Mouse (Mus musculus) layer of hippocampus, adult 18-20 months (tissue): ENCODE measurements around the gene Pagr1a. TPM values are rescaled to one million over a fixed set of nuclear protein-coding genes. Genes with fewer than 3 reads are reported as not detected.

Source experiments
- DNase-seq, 2 experiments: peaks; one replicate each; pipeline ENCODE4 v3.0.0; 2022; ENCODE audit warnings: low spot score in 2 of 2
- total RNA-seq, 2 experiments: library from RNA; stranded (reverse); gene quantifications; 2 replicates each; pipeline ENCODE4 v1.2.3; 2021

Gene Pagr1a
- total RNA-seq, 2 experiments from 2014 or later, result 16.7 to 17.4 TPM

DNA sequence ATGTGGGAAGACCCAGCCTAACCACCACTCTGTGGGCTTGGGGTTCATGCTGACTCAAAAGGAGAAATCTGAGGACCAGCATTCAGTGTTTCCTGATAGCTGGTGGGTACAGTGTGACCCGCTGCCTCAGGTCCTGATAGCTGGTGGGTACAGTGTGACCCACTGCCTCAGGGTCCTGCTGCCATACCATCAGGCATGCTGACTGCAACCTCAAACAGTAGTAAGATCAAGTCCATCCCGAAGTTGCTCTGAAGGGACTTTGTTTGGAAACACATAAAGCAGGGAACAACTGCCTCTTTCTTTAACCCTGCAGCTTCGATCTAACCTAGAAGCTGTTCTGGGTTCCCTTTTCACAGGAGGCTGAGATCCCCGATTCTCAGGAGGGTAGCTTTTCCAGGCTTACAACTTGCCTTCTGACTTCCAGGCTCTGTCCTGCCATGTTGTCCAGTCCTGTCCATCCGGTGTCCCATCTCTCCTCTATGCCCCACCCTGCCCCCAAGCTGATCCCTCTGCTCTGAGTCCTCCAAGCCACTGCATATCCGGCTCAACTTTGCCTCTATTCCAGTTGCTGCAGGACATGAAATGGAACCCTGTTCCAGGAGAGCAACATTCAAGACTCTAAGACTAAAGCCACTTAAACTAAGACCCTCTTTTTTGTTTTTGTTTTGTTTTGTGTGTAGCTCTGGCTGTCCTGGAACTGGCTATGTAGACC lies 9.7 kb downstream of the Pagr1a start:
- DNase-seq, result no peak

DNA sequence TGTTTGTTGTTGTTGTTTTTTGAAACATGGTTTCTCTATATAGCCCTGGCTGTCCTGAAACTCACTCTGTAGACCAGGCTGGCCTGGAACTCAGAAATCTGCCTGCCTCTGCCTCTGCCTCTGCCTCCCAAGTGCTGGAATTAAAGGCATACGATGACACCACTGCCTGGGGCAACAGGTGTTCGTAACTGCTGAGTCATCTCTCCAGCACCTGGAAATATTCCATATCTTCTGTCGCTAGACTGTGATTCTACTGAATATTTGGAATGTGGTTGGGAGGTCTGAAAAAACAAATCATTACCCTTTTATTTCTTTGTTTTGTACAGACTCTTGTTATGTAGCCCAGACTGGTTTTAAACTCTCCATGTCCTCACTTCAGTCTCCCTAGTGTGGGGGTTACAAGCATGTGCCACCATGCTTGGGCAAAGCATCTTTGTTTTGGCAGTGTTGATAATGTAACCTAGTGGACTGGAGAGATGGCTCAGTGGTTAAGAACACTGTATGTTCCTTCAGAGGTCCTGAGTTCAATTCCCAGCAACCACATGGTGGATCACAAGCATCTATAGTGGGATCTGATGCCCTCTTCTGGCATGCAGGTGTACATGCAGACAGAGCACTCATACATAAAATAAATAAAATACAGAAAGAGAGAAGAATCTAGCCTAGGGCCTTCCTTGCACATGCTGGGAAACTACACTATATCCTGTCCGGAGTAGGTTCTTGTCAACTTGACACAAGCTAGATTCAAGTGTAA lies 12.9 kb downstream of the Pagr1a start:
- DNase-seq, result no peak

DNA sequence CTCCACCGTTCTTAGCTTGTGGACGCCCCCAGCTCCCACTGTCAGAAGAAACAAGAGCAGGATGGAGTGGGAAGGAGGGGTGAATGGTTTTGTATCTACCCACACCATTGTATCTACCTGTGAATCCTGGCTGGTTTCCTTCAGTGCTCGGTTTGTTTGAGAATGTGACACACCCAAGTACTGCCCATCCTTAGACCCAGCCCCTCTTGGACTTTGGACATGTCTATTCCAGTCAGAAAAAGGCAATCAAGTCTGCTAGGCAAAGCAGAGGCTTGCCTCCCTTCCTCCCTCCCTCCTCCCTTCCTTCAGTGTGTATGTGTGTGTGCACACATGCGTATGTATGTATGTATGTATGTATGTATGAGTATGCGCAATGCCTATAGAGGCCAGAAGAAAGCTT lies 13.5 kb downstream of the Pagr1a start:
- no peak for DNase-seq

DNA sequence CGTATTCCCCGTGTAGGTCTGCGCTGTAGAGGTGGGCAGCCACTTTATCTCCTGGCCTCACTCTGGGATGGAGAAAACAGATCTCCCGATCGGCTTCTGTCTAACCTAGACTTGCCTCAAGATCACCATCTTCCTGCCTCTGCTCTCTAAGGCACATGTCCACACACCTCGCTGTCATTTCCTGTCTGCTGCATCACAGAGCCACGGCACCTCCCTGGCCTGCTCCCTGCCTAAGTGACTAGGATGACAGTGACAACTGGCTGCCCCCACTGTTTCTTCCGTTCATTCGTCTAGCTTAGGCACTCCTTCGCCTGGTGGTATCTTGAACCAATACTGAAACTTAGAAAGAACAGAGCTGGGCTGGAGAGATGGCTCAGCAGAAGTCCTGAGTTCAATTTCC lies 17.6 kb downstream of the Pagr1a start:
- DNase-seq, result no peak

DNA sequence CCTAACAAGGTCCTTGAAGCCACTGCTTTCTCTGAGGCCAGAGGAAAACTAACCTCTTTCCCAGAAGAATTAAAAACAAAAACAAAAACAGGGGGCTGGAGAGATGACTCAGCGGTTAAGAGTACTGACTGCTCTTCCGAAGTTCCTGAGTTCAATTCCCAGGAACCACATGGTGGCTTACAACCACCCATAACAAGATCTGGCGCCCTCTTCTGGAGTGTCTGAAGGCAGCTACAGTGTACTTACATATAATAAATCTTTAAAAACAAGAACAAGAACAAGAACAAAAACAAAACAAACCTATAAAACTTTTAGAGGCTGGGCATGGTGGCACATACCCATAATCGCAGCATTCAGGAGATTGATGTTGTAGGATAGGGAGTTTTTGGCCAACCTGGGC lies 20.7 kb downstream of the Pagr1a start:
- no peak for DNase-seq

DNA sequence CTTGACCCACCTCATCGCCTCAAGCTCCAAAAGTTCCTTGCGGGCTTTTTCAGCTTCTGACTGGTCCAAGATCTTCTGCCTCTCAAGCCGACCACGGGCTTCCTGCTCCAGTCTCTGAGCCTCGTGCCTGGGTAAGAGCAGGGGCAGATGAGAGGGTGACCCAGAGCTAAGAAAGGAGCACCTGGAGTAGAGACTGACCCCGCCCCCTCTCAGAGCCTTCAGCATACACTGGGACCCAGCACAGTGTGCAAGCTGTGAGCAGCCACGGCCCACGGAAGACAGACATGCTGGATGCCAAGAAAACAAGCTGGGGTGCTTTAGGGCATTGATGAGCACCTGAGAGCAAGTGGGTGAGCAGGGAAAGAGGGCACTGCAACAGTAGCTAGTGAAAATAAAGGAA lies 28.3 kb downstream of the Pagr1a start:
- no peak for DNase-seq

DNA sequence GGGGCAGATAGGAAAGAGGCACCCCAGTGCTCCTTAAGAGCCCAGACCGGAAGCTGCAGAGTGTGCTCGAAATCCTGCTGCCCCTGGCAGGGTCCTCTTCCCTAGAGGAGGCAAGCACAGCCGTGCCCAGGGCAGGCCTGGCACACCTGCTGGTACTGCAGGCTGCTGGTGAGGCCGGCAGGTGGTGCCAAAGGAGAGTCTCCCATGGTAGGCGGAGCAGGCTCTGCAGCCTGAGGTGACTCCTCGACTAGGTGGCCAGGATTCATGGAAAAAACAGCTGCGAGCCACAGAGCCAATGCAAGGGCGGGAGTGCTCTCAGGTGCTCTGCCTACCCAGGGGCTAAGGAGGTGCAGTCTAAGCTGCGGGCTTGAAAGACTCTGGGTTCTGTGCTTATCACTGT lies 30.8 kb downstream of the Pagr1a start:
- no peak for DNase-seq

DNA sequence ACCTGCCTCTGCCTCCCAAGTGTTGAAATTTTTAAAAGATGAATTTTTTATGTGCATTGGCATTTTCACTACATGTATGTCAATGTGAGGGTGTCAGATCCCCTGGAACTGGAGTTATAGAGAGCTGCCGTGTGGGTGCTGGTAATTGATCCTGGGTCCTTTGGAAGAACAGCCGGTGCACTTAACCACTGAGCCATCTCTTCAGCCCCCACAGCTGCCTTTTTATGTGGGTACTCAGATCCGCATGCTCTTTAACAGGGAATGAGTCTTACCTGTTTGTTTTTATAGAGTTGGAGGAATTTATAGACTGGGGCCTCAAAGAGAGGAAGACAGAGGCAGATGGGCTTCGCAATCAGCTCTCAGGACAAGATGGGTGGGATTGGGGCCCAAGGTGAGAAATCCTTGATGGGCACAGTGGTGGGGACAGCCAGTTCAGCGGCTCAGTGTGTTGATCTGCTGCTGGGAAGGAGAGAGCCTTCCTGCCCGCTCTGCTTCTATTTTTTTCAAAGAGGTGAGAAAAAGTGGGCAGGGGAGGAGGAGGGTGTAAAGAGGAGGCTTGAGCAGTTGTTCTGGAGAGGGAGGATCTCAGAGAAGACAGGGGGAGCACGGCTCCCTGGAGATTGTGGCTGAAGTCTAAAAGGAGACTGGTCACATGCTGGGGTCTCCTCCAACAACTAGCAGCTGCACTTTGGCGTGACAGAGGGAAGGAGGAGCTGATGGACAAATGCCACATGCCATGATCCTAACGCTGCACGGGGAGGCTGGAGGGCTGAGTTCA lies 32.3 kb downstream of the Pagr1a start:
- DNase-seq, result no peak

DNA sequence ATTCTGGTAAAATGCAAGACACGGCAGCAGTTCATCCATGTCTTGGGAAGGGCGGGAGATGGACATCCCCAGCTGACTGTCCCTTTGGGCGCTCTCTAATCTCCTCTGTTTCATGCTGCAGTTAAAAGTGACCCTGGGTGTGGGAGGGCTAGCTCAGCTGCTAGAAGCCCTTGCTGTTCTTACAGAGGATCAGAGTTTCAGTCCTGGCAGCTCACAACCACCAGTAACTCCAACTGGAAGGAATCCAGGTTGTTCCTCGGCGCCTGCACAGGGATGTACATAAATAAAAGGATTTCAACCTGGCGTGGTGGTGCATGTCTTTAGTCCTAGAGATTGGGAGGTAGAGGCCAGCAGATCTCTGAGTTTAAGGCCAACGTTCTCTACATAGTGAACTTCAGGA lies 34.0 kb downstream of the Pagr1a start:
- no peak for DNase-seq

DNA sequence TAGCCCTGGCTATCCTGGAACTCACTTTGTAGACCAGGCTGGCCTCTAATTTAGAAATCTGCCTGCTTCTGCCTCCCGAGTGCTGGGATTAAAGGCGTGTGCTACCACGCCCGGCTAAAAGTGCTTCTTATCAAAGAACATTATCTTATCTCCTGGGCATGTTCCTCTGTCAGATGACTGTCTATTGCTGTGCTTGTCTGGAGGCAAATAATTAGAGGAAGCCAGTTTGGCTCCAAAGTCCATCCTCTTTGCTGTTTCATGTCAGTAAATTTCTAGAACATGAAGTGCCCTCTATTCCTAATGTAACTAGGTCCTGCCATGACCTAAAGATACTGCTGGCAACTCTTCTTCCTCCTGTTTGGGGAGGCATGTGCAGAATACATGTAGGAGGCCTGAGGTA lies 35.1 kb downstream of the Pagr1a start:
- DNase-seq, result no peak

DNA sequence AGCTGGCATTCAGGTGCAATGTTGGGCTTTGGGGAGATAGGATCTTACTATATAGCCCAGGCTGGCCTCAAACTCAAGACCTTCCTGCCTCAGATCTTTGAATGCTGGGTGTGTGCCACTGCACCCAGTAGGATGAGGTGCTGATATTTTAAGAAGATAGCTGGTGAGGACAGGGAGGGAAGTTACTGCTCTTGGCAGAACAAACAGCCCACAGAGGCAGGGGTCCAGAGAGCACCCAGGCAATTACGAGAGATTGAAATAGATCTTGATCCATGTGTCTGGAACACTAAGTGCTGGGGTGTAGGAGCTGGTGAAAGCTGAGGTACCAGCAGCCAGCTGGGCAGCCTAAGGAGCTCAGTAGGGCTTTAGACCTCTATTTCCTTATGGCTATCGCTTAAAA lies 35.6 kb downstream of the Pagr1a start:
- no peak for DNase-seq

DNA sequence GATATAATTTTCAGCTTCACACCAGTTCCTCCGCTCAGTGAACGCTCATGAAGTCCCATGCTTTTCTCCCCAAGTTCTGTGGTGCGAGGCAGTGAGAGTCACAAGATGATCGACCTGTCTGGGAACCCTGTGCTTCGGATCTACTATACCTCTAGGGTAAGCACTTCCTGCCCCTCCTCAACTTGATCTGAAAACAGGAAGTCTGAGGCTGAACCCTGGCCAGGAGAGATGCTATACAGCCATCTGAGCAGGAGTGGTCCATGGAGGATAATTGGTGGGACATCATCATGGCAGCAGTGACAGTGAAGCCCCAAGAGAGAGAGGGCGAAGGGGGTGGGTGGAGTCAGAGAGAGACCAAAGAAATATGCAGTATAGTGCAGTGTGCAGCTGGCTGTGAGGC lies 38.3 kb downstream of the Pagr1a start:
- no peak for DNase-seq

DNA sequence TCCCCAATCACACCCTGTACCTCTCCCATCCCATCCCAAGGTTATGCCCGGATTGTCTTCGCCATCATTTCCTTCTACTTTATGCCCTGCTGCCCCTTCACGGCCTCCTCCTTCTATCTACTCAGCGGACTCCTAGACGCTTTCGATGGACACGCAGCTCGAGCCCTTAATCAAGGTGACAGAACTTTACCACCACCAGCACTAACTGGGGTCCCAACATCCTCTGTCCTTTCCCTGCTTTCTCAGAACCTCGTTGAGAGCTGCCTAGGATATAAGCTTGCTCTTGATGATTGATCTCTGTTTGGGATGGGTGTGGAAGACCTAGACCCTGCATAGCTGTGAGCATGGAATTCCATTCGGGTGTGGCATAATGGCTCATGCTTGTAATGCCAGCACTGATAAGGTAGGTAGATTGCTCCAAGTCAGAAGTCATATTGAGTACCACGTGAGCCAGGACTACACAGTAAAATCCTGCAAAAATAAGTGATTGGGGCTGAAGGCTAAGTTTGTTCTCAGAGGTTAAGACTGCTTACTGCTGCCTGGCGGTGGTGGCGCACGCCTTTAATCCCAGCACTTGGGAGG lies 40.2 kb downstream of the Pagr1a start:
- no peak for DNase-seq

DNA sequence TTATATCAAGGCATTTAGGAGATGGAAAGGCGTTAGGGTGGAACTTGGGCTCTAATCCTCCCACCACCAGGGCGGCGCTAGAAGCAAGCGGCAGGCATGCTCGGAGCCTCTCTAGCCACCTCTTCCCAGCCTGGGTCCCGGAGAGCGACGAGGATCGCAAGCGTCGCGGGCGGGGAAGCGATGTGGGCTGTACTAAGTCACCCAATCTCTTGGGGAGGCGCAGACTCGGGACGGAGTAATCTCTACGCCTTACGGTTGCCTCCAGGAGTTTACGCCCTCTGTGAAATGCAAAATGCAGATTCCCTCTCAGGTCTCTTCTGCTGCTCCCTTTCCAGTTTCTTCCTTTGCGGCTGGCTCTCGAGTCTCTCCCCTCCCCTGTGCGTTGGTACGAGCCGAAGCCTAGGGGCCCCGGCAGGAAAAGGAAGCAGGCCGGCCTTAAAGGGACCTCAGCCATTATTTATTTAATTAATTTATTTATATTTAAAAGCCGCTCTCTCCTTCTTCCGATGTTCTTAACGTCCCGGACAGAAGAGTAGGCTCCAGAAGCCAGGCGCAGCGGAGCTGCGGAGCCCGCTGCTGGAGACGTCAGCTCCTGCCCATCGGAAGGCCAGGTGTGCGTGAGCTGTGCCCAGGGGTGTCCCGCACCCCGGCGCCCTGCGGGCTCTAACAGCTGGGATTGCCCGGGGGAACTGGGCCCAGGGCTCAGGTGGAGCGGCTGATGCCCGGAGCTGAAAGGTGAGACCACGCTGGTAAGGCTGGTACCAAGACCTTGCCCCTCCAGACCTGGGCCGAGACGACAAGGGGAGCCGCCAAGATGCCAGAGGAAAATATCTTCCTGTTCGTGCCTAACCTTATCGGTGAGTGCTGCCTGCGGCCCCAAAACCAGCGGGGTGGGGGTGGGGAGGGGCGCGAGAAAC lies 40.9 kb downstream of the Pagr1a start, which contains the start of gene Cdiptos:
Gene Cdiptos, minus strand, starts transcription at position 149 of the 917 bp plus-strand sequence.
- peak; percentile 94 to 97 for DNase-seq

DNA sequence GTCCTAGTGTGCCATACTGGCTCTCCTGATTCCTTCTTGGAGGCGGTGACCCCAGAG lies 41.4 kb downstream of the Pagr1a start, which contains the start of gene Cdipt:
Gene Cdipt, plus strand, starts transcription at position 22 of the 57 bp plus-strand sequence.
- DNase-seq, result no peak

DNA sequence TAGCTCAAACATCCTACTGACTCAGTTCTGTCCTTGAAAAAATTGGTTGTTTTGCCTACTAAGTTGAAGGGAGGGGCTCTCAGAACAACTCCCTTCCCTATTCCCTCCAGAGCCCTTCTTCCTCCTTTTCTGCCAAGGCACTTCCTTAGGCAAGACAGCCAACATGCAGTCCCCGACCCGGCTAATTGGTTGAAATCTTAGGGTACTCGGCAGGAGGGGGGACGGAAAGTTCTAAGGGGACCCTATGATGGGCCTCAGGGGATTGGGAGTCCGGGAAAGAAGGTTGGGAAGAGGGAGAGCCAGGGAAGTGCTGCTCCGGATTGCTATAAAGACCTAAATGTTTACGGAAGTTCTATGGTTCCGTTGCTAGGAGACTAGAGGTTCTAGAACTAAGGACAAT lies 41.7 kb downstream of the Pagr1a start:
- DNase-seq, result no peak

DNA sequence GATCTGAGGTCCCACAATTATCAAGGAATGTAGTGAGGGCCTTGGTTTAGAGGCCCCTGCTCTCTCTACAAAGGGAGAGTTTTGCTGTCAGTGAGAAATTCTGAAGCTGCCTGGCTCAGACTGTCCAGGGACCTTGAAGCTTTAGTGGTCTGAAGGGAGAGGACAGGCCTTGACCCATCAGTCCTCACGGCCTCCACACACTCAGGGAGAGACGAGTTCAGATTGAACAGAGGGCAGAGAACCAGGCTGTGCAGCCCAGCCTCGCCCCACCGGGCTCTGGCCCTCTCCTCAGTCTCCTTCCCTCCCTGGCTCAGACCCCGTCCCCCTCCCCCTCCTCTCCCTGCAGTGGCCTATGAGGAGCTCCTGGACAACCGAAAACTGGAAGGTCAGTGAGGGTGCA lies 49.8 kb downstream of the Pagr1a start:
- DNase-seq, result no peak

DNA sequence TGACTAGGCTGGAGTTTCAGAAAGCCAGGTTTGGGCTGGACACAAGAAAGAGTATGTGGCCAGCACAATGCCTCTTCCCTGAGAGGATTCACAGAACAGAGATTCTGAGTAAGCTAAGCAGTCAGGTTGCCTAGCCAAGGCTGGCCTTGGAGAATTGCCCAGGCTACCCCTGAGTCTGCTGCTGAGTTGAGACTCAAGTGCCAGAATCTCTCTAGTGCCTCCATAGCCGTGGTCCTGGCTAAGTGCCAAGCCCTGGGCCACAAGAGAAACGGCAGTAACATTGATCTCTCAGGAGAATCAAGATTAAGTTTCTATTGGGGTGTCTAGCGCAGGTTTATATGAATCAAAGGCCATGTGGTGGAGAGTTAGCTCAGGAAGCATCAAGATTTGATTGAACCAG lies 51.6 kb downstream of the Pagr1a start:
- DNase-seq, result no peak
